Mouse (Mus musculus): ENCODE measurements around the gene Insig1.

DNA sequence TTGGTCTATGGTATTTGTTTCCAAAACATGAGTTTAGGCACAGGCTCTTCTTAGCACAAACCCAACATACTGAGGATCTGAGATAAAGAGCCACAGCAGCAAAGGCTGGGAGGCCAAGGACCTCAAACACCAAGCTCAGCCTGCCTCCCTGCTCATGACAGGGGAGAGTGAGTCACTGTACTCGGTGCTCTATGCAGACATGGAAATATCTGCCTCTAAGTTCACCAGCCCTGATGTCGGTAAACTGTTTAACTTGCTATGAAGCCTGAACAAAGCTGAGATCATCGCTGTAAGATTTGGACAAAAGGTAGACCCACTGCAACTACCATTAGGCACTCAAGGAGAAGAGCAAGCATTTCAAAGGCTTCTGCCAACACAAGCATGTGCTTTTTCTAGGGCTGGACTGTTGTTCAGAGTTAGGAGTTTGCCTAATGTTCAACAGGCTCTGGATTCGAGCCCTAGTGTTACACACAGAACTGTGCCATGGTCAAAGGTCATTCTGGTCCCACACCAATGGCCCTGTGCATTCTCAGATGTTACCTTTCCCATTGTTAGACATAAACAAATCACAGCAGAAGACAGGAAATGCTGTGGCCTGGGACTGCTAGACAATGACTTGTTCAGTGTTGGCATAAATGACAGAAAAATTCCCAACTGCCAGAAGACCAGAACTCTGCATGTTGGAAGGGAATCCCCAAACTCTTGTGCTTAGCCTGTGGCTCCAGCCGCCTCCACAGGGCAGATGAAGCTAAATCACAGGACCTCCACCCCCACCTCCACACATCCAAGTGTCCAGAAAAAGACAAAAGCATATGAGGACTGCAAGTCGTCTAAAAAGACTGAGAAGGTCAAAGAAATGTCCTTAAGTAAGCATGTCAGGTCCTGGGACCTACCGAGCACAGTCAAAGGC is 31.2 kb upstream of the Insig1 start:
- TF ChIP-seq CTCF (IDR thresholded peaks at IDR 0.05; ENCODE audit: control insufficient read depth, insufficient read depth, low read length), result no peak
- TF ChIP-seq POLR2A (IDR thresholded peaks at IDR 0.05; ENCODE audit: borderline replicate concordance, control insufficient read depth, low read depth, low read length), result no peak

Measured in bone marrow, adult 2 months (tissue).